Mouse (Mus musculus): Measurements from ENCODE around the gene Kdm6a.

GRCm38 (mm10) chrX:18174831-18175230 lies 12.5 kb downstream of the Kdm6a start:
- no peak for TF ChIP-seq CTCF (IDR thresholded peaks at IDR 0.05; ENCODE audit: low read depth)
- no peak for TF ChIP-seq EP300 (IDR thresholded peaks at IDR 0.05; ENCODE audit: low read depth)

All from heart, postnatal 0 days (tissue).